Mouse (Mus musculus) neural tube, embryonic 12.5 days (tissue): ENCODE results near the gene Atg4a. TPM values are rescaled to one million over a fixed set of nuclear protein-coding genes. Genes with fewer than 3 reads are reported as not detected.

Experiments used
- ATAC-seq: fragments of 200-750 bp; cut with Nextera tagmentation; 2 replicates; pipeline ENCODE4 v1.8.0; 2017; ENCODE audit warnings: low read depth, mild to moderate bottlenecking, moderate TSS enrichment, moderate library complexity; ENCODE audit not compliant: low FRiP score
- H3K27ac ChIP-seq: fragments of 300-500 bp; sonication (generic); 2 replicates; pipeline ENCODE4 v1.5.1; 2016
- H3K27me3 ChIP-seq: fragments of 300-500 bp; sonication (generic); replicated peaks from 2 replicates; pipeline ENCODE4 v1.6.1; 2016; ENCODE audit warnings: mild to moderate bottlenecking
- H3K36me3 ChIP-seq: fragments of 300-500 bp; sonication (generic); 2 replicates; pipeline ENCODE4 v1.6.1; 2016; ENCODE audit warnings: mild to moderate bottlenecking
- H3K4me1 ChIP-seq: fragments of 300-500 bp; sonication (generic); 2 replicates; pipeline ENCODE4 v1.6.1; 2016
- H3K4me2 ChIP-seq: fragments of 300-500 bp; sonication (generic); replicated peaks from 2 replicates; pipeline ENCODE4 v1.6.1; 2016; ENCODE audit warnings: mild to moderate bottlenecking
- H3K4me3 ChIP-seq: fragments of 300-500 bp; sonication (generic); 2 replicates; pipeline ENCODE4 v1.5.1; 2016
- H3K9ac ChIP-seq: fragments of 300-500 bp; sonication (generic); 2 replicates; pipeline ENCODE4 v1.6.1; 2016; ENCODE audit warnings: mild to moderate bottlenecking
- H3K9me3 ChIP-seq: fragments of 300-500 bp; sonication (generic); 2 replicates; pipeline ENCODE4 v1.6.1; 2016; ENCODE audit warnings: mild to moderate bottlenecking
- WGBS: fragments of 180-500 bp; shearing (Covaris S2); methylation state at CpG from one replicate; pipeline ENCODE4 v1.1.7; 2016; 5-methylcytosine and 5-hydroxymethylcytosine counted together
- polyA plus RNA-seq: library from polyadenylated mRNA; unstranded; fragments of >200 nt; fragmentation: Nextera tagmentation; extraction: Ambion mirVana; gene quantifications from 2 replicates; pipeline ENCODE4 v1.2.1, GENCODE M21; 2016

The Atg4a gene
- polyA plus RNA-seq, 1 experiment from 2014 or later, result 18.2 TPM

GRCm38 (mm10) chrX:141165067-141165466 is 208.4 kb downstream of the Atg4a start:
- Histone ChIP-seq H3K4me2 (no peak overlapping the region), H3K9ac (no peak overlapping the region), H3K4me3 (no peak overlapping the region), H3K4me1 (no peaks in the 10 kb centered on the region), H3K9me3 (no peaks in the 10 kb centered on the region), H3K27ac (no peak overlapping the region), H3K36me3 (no peaks in the 10 kb centered on the region), H3K27me3 (0 out of 2 replicates have a peak, but pooled peaks cover 11% of the 10 kb centered on the region)
- WGBS, result 91% methylated on average over 4 of the region's 4 CpGs
- no peak for ATAC-seq

- Histone ChIP-seq H3K9me3 (no peaks in the 10 kb centered on the region), H3K36me3 (no peaks in the 10 kb centered on the region), H3K4me2 (no peak overlapping the region), H3K27me3 (0 out of 2 replicates have a peak, but pooled peaks cover 5% of the 10 kb centered on the region), H3K4me3 (no peak overlapping the region), H3K4me1 (no peaks in the 10 kb centered on the region), H3K27ac (no peak overlapping the region), H3K9ac (no peak overlapping the region)
- WGBS, result 46% methylated on average over 7 of the region's 7 CpGs
- ATAC-seq, result no peak
These were observed 218.6 kb downstream of the Atg4a start for GRCm38 (mm10) chrX:141175353-141175752.

- no peak overlapping the region for H3K27ac ChIP-seq
- H3K27me3 ChIP-seq, result peaks cover 14% of the 10 kb centered on the region
- no peaks in the 10 kb centered on the region for H3K36me3 ChIP-seq
- no peaks in the 10 kb centered on the region for H3K4me1 ChIP-seq
- no peak overlapping the region for H3K9ac ChIP-seq
- H3K9me3 ChIP-seq, result no peaks in the 10 kb centered on the region
- H3K4me3 ChIP-seq, result no peak overlapping the region
- H3K4me2 ChIP-seq, result no peak overlapping the region
- no peak for ATAC-seq
These were observed 238.3 kb downstream of the Atg4a start for GRCm38 (mm10) chrX:141195036-141195435.

- Histone ChIP-seq H3K9ac (no peak overlapping the region), H3K4me1 (no peaks in the 10 kb centered on the region), H3K9me3 (no peaks in the 10 kb centered on the region), H3K4me2 (no peak overlapping the region), H3K27me3 (no peaks in the 10 kb centered on the region; the same call in none of the 2 replicates), H3K27ac (no peak overlapping the region), H3K36me3 (no peaks in the 10 kb centered on the region), H3K4me3 (no peak overlapping the region)
- 84% methylated on average over 3 of the region's 3 CpGs for WGBS
- no peak for ATAC-seq
These were observed 242.3 kb downstream of the Atg4a start for GRCm38 (mm10) chrX:141198993-141199392.

GRCm38 (mm10) chrX:141212802-141213201 is 256.1 kb downstream of the Atg4a start:
- Histone ChIP-seq H3K4me2 (no peak overlapping the region), H3K4me1 (no peaks in the 10 kb centered on the region), H3K9ac (no peak overlapping the region), H3K4me3 (no peak overlapping the region), H3K27ac (no peak overlapping the region), H3K9me3 (no peaks in the 10 kb centered on the region), H3K36me3 (no peaks in the 10 kb centered on the region), H3K27me3 (peaks cover 8% of the 10 kb centered on the region; the same call in 1 of the 2 replicates)
- 39% methylated on average over 5 of the region's 5 CpGs for WGBS
- 0 out of 2 replicates have a peak, but pooled peaks have one; percentile 58 for ATAC-seq

Other genes starting within 250 kb of the Atg4a start
- gene Tex13b, start 143.5 kb upstream of the Atg4a start, polyA plus RNA-seq, result not detected in 2 replicates
- not detected in 2 replicates for gene Vsig1, start 49.3 kb upstream of the Atg4a start, polyA plus RNA-seq
- 45.4 and 50.1 TPM in 2 replicates for gene Psmd10, start 179 bp upstream of the Atg4a start, polyA plus RNA-seq